Mouse (Mus musculus) urinary bladder, postnatal 10 days (tissue): ENCODE results near the gene Gnpnat1.
"Not testable (repeated sequence)": the region's sequence is repeated elsewhere in the genome, so short reads cannot be mapped to it uniquely, and the experiment has no call there.

Experiments used
- DNase-seq: peaks from one replicate; pipeline ENCODE4 v3.0.0; 2022; ENCODE audit warnings: low spot score

Gnpnat1 gene

GRCm38 (mm10) chr14:45404813-45405212 is at the start of gene Gnpnat1:
Gene Gnpnat1 (minus strand): TSS chr14:45404913.
- DNase-seq: not testable (repeated sequence)

DNA sequence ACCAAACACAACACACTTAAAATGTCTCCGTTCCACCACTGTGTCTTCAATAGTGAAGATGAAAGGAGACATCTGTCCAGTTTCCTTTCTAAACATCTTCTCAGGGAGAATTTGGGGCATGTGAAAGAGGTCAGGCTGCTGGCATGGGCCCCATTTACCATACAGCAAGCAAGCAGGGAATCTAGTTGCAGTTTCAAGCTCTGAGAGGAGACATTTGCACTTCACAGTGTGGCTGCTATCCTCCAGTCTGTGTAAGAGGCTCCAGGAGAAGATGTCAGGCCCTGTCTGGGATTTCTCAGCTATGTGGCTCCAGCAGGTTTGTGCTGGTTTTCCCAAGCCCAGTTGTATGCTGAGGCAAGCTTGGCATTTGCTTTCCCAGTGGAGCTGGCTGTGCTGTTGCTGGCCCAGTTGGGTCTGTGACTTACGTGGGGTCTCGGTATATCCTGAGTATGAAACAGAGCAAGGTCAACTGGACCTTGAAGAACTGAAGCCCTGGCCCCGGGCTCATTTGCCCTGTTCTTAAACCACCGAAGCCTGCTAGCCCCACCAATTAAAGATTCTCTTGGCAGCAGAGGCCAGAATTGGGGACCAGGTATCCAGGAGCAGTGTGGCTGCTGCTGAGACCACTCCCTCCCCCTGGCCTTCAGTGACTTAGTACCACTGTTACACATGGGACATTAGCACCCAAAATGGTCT is 49.0 kb upstream of the Gnpnat1 start:
- no peak for DNase-seq

DNA sequence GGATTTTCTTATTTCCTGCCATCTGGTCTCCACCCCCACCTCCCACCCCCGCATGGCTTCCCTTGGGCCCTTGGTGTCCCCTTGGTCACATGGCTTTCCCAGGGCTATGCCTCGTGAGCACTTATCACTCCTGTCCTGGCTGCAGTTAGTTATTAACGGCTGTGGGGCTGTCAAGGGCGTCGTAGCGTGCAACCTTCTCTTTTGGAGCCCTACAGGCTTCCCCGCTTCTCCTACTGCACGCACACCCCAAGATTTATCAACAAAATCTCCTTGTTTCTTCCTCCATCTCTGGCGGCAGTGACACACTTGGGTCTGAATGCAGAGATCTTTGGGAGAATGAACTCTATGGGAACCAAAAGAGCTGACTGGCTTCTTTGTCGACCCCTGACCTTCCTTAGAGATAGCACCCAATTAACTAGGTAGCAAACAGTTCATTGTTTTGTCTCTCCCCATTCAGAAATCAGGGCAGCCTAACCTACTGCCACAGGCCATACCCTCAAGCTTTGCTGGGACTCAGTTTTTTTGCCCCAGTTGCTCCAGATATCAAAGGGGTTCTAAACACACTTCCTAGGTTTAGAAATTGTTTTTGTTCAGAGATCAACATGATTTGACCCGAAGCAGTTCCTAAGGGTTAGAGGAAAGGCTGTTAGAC is 48.3 kb upstream of the Gnpnat1 start:
- DNase-seq: no peak

GRCm38 (mm10) chr14:45452148-45452547 is 47.4 kb upstream of the Gnpnat1 start:
- DNase-seq: no peak

DNA sequence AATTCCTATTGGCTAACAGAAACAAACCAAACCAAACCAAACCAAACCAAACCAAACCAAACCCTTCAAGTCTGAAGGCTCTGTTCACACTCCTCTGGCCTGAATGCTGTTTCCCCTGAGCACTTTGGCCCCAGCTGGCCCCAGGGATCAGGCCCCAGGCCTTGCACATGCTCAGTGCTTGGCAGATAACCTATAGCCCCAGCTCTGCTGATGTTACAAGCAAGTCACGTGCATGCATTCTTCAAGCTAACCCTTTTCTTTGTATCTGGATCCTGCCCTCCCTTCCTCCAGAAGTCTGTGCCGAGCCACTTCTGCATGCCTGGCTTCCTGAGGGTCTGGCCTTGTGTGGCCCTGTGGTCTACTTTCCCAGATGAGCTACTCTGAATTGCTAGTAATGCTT is 46.4 kb upstream of the Gnpnat1 start:
- no peak for DNase-seq

DNA sequence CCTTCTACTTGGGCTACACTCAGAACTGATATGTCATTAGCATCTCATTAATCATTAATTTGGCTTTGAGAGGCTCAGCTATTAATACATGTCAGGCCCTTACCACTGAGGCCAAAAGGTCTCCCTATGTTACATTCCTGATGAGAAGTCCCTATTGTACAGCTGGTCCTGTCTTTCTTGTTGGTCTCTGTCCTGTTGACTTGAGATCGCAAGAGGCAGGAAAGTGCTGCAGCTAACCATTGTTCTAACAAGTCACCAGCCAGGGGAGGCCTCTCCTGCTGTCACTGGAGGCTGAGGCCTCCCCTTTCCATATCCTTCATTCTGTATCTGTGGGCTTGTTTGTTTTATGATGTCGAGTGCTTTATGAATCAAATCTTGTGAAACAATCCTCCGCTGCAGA is 42.1 kb upstream of the Gnpnat1 start:
- no peak for DNase-seq

- DNase-seq: no peak
These were observed 40.7 kb upstream of the Gnpnat1 start for GRCm38 (mm10) chr14:45445445-45445844.

DNA sequence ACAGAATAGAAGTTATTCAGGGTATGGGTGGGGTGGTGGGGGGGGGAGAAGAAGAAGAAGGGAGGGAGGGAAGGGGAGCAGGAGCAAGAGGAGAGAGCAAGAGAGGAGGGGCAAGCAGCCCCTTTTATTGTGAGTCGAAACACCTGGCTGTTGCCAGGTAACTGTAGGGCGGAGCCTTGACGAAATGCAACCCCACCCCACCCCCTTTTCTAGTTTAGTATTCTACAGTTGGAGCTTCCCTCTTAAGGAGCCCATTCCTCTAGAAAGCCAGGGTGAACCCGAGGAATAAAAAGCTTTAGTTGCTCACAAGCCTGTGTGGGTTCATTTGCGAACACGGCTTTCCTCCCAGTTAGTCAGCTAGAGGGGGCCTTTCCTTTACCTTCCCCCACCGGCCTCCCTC is 40.2 kb upstream of the Gnpnat1 start:
- no peak for DNase-seq

GRCm38 (mm10) chr14:45442781-45443560 is 38.3 kb upstream of the Gnpnat1 start:
- no peak for DNase-seq

DNA sequence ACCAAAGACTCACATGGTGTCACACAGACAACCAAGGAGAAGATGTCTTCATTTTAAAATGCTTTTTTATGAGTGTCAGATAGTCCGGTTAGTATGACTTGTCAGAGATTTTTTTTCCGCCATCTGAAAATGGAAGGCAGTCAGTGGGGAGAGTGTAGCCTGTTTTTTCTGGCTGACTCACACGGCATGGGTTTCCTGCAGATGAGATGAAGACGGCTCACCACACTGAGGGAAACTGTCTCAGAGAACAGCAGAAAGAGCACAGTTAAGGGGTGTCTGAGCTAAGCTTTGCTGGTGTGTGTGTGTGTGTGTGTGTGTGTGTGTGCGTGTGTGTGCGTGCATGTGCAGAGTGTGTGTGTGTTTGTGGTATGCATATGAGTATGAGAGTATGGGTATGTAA is 36.6 kb upstream of the Gnpnat1 start:
- no peak for DNase-seq

DNA sequence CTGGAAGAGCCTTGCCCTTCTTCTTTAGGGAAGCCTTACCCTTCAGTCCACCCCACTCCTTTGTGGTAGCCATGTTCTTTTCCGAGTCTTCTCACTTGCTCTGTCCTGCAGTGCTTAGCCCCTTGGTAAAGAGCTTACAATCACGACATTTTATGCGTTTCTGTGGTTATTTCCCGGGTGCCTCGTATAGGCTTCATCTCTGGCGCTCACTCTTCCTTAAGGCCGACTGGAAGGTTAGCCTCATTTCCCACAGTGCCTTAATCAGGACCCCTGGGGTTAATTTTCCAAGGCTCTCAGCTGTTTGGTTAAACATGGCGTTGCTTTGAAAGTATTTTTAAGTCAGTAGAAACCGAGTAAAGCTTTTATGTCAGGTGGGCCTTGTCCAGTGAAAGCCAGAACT is 34.7 kb upstream of the Gnpnat1 start:
- DNase-seq: no peak

DNA sequence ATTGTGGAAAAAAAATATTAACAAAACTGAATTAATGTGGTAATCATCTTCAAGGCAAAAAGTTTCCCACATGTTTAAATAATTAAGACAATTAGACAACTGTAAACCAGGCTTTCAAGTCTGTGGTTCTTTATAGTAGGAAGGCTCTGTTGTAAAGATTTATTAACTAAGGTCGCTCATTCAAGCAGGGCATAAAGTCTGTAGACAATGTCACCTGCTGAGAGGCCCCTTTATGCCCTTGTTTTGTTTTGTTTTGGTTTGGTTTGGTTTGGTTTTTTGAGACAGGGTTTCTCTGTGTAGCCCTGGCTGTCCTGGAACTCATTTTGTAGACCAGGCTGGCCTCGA is 34.2 kb upstream of the Gnpnat1 start:
- DNase-seq: no peak

- no peak for DNase-seq
These were observed 33.7 kb upstream of the Gnpnat1 start for GRCm38 (mm10) chr14:45438250-45438930.

DNA sequence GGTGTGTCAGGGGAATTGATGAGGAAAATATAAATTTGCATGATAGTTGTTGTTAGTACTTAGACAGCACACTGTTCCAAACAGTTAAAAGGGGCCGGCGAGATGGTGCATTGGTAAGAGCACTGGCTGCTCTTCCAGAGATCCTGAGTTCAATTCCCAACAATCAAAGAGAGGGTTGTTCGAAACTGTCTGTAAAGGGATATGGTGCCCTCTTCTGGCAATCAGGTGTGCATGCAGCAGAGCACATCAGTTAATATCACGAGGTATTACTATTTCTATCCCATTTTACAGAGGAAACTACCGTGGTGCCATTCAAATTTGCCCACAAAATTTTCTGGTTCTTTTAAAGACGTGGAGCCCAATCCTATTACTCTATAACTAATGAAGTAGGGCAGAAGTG is 29.5 kb upstream of the Gnpnat1 start:
- no peak for DNase-seq

- DNase-seq: no peak
These were observed 27.3 kb upstream of the Gnpnat1 start for GRCm38 (mm10) chr14:45432003-45432402.

- DNase-seq: no peak
These were observed 25.5 kb upstream of the Gnpnat1 start for GRCm38 (mm10) chr14:45430066-45430842.

- DNase-seq: no peak
These were observed 18.5 kb upstream of the Gnpnat1 start for GRCm38 (mm10) chr14:45423220-45423619.

DNA sequence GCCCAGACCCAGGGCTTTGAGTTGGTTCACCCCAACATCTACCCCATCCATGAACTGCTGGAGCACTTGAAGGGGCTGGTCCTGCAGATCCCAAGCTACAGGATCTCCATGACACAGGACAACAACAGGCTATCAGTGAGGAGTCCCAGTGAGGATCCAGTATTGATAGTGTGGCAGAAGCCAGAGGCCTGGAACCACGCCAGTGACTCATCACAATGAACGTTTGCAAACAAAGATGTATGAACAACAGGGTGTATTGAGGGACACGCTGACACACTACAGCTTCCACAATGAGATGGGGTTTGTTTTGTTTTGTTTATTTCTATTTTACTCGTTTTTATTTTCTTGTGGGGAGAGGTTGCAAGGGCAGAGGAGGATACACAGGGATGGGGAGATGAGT is 17.7 kb upstream of the Gnpnat1 start:
- DNase-seq: no peak

DNA sequence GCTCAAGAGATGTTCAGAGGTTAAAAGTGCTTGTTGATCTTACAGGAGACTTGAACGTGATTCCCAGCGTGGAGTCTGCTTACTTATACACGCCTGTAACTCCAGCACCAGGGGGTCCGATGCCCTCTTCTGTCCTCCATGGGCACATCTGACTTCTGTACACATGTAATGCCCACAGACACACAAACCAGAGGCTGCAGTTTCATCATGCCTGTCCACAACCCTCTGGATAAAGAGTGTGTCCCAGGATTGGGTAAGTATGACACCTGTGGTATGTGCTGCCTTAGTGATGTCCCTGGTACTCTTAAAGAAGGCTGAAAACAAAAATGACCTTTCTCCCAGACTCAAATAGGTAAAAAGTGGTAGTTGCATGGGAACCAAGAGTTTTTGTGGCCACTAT is 14.6 kb upstream of the Gnpnat1 start:
- no peak for DNase-seq

DNA sequence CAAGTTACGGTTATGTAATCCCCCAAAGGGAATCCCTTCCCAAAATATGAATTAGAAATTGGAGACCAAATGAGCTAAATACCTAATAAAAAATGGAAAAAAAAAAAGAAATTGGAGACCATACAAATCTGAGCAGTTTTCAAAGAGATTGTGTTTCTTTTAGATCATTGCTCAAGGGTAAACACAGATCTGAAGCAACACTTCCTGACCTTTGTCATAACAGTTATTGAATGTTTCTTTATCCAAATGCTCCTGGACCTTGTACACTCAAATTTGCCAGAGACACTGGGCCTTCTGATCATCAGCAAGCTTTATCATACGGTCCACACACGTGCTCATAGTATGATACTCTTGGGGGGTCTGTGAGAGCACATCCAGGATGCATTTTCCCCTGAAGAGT is 13.8 kb upstream of the Gnpnat1 start:
- no peak for DNase-seq

DNA sequence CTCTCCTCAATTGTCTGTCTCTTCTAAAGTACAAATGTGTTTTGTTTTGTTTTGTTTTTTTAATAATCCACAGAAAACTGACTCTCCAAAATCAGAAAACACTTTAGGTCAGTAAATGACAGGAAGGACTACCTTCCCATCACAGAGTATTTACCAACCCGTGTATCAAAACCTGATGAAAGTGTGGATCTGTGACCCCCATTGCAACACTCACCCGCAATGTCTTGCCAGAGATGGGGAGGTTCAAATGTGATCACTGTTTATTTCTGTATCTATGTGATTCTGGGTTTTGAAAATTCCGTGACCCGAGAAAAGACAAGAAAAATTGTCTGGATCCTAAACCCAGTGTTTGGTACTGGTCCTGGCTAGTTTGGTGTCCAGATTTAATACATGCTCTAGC is 11.6 kb upstream of the Gnpnat1 start:
- no peak for DNase-seq

DNA sequence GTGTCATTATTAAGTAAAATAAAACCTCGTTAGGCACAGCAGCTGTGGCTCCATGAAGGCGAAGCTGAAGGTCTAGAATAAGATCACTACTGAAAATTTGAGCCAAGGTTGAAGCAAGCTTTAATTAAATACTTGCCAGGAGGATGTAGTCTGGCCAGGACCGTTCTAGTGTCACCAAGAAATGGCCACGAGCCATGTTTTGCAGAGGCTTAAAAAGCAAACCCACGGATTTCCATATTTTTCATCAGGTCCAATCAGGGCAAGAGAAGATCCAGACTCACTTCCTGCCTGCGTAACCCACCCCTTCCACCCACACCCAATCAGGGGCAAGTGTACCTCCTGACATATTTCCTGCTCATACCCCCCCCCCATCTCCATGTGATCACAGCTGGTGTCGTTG is 1.1 kb downstream of the Gnpnat1 start:
- no peak for DNase-seq
